7 mouse cellular contexts compared by ENCODE assay signal in the genomic region with DNA sequence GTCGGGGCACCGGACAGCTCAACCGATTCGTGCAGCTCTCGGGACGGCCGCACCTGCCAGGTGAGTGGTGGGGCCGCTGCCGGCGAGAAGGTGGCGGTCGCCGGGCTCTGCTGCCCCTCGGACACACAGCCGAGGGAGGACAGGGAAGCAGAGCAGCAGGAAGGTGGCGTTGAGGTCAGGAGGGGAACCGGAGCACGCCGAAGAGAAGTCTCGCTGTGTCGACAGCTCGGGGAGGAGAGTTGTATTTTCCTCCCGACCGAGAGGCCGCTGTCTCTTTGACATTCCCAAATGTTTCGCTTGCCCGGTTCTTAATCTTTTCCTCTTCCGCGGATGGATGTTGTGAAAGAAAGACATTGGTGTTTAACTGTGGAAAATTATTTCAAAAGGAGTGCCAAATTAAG. TPM values are rescaled to one million over a fixed set of nuclear protein-coding genes. Genes with fewer than 3 reads are reported as not detected.
A peak's percentile ranks its signal among the peaks of the same experiment; 100 is the strongest.
DNase-seq lines count a peak whose midpoint lies in the region; ATAC-seq and TF ChIP-seq lines count a peak whose summit lies in the region.

No protein-coding gene starts in this region.

- ATAC-seq in heart, postnatal 0 days (ENCODE audit: insufficient read depth, low read depth), result peak; percentile 19
- peak; percentile 21 for ATAC-seq in lung, embryonic 15.5 days (ENCODE audit: borderline replicate concordance, extremely low read depth, low FRiP score, low TSS enrichment)
- no peak; the same call in 1 of the 2 replicates for ATAC-seq in stomach, embryonic 16.5 days (ENCODE audit: insufficient read depth, low FRiP score)

- peaks cover 8% of the 10 kb centered on the region; the same call in 1 of the 2 replicates for H3K4me1 ChIP-seq in heart, postnatal 0 days (ENCODE audit: control insufficient read depth, insufficient read depth)
- H3K4me1 ChIP-seq in lung, embryonic 15.5 days, result peaks cover 6% of the 10 kb centered on the region; the same call in 1 of the 2 replicates
- no peaks in the 10 kb centered on the region for H3K4me1 ChIP-seq in stomach, embryonic 16.5 days (ENCODE audit: control insufficient read depth, insufficient read depth, low read length)

- no peaks in the 10 kb centered on the region for H3K36me3 ChIP-seq in heart, postnatal 0 days (replicated peaks; ENCODE audit: control insufficient read depth, insufficient read depth, low read length)
- no peaks in the 10 kb centered on the region for H3K36me3 ChIP-seq in lung, embryonic 15.5 days
- no peaks in the 10 kb centered on the region for H3K36me3 ChIP-seq in stomach, embryonic 16.5 days (ENCODE audit: control insufficient read depth, insufficient read depth, low read length)

- WGBS in heart, postnatal 0 days, result under 1% methylated on average over 29 of the region's 29 CpGs
- WGBS in lung, embryonic 15.5 days, result under 1% methylated on average over 26 of the region's 29 CpGs
- WGBS in stomach, embryonic 16.5 days, result under 1% methylated on average over 29 of the region's 29 CpGs

- TF ChIP-seq EP300 in heart, postnatal 0 days (IDR thresholded peaks at IDR 0.05; ENCODE audit: low read depth), result no peak

- DNase-seq in ovary, adult 18-20 months (ENCODE audit: low spot score), result peak; percentile 19
- DNase-seq in ovary, postnatal 36 days (ENCODE audit: low spot score), result no peak
- DNase-seq in c-Kit-positive CD71-positive TER-119-positive erythroid progenitor cells, embryonic 14.5 days (ENCODE audit: low spot score), result peak; percentile 51
- DNase-seq in heart, postnatal 0 days (ENCODE audit: low spot score), result peak; percentile 56
- no peak for DNase-seq in urinary bladder, postnatal 25 days (ENCODE audit: low spot score)

- peak overlapping the region; percentile 62 for H3K4me2 ChIP-seq in heart, postnatal 0 days (ENCODE audit: low read depth, low read length)
- peak overlapping the region; percentile 65 for H3K4me2 ChIP-seq in lung, embryonic 15.5 days
- H3K4me2 ChIP-seq in stomach, embryonic 16.5 days (ENCODE audit: low read depth, low read length), result peak overlapping the region; percentile 68

- H3K9me3 ChIP-seq in heart, postnatal 0 days (replicated peaks; ENCODE audit: control insufficient read depth, low read length), result no peaks in the 10 kb centered on the region
- H3K9me3 ChIP-seq in lung, embryonic 15.5 days, result no peaks in the 10 kb centered on the region
- no peaks in the 10 kb centered on the region for H3K9me3 ChIP-seq in stomach, embryonic 16.5 days (replicated peaks; ENCODE audit: control insufficient read depth, low read length)

- H3K9ac ChIP-seq in heart, postnatal 0 days (replicated peaks; ENCODE audit: low read depth, low read length), result peak overlapping the region; percentile 94
- peak overlapping the region; percentile 91 for H3K9ac ChIP-seq in lung, embryonic 15.5 days
- H3K9ac ChIP-seq in stomach, embryonic 16.5 days (ENCODE audit: low read length), result peak overlapping the region; percentile 93

- H3K27ac ChIP-seq in heart, postnatal 0 days (ENCODE audit: low read depth), result peak overlapping the region; percentile 93
- peak overlapping the region; percentile 85 for H3K27ac ChIP-seq in lung, embryonic 15.5 days
- peak overlapping the region; percentile 90 for H3K27ac ChIP-seq in stomach, embryonic 16.5 days (ENCODE audit: low read length)

- TF ChIP-seq CTCF in heart, postnatal 0 days (IDR thresholded peaks at IDR 0.05; ENCODE audit: low read depth), result no peak

- no peaks in the 10 kb centered on the region for H3K27me3 ChIP-seq in heart, postnatal 0 days (ENCODE audit: control insufficient read depth, insufficient read depth, low read length)
- no peaks in the 10 kb centered on the region for H3K27me3 ChIP-seq in lung, embryonic 15.5 days
- H3K27me3 ChIP-seq in stomach, embryonic 16.5 days (ENCODE audit: control insufficient read depth, insufficient read depth, low read length), result no peaks in the 10 kb centered on the region

- H3K4me3 ChIP-seq in heart, postnatal 0 days (ENCODE audit: low read depth, low read length), result peak overlapping the region; percentile 99
- peak overlapping the region; percentile 97 for H3K4me3 ChIP-seq in lung, embryonic 15.5 days
- H3K4me3 ChIP-seq in stomach, embryonic 16.5 days (replicated peaks; ENCODE audit: low read length), result peak overlapping the region; percentile 96

RNA-seq across cellular contexts. Expression of gene Klhdc10, which starts 0.4 kb away (rescaled TPM):
- total RNA-seq in heart, postnatal 0 days (2014; rRNA removed; ENCODE audit: low replicate concordance), result 58.7 and 86.7 TPM in 2 replicates
- 10.5 and 11.8 TPM in 2 replicates for polyA plus RNA-seq in heart, postnatal 0 days (2015; fragmentation: Nextera tagmentation; extraction: Ambion mirVana)
- polyA plus RNA-seq in lung, embryonic 15.5 days (2015; fragmentation: Nextera tagmentation; extraction: Ambion mirVana), result 21.5 and 23.2 TPM in 2 replicates
- 15.6 and 16.5 TPM in 2 replicates for polyA plus RNA-seq in stomach, embryonic 16.5 days (2015; fragmentation: Nextera tagmentation; extraction: Ambion mirVana)

RNA-seq across cellular contexts. Expression of gene Zc3hc1, which starts 11.3 kb away (rescaled TPM):
- total RNA-seq in heart, postnatal 0 days (2014; rRNA removed; ENCODE audit: low replicate concordance), result 35.0 and 40.4 TPM in 2 replicates
- 24.3 and 27.8 TPM in 2 replicates for polyA plus RNA-seq in heart, postnatal 0 days (2015; fragmentation: Nextera tagmentation; extraction: Ambion mirVana)
- polyA plus RNA-seq in lung, embryonic 15.5 days (2015; fragmentation: Nextera tagmentation; extraction: Ambion mirVana), result 62.7 and 65.2 TPM in 2 replicates
- 36.0 and 38.9 TPM in 2 replicates for polyA plus RNA-seq in stomach, embryonic 16.5 days (2015; fragmentation: Nextera tagmentation; extraction: Ambion mirVana)

Comparison
In these comparisons a context has a peak if more than half of its experiments do, and no peak if none do; other contexts are left out.
1. DNase-seq: peak in ovary, adult 18-20 months (single experiment), c-Kit-positive CD71-positive TER-119-positive erythroid progenitor cells, embryonic 14.5 days (single experiment) and heart, postnatal 0 days (single experiment); none in ovary, postnatal 36 days (single experiment) and urinary bladder, postnatal 25 days (single experiment).
2. Peak in every context shown above with its lines, with median percentiles within 50 percentile points of each other: H3K27ac ChIP-seq, H3K4me2 ChIP-seq, H3K4me3 ChIP-seq and H3K9ac ChIP-seq.